Mouse (Mus musculus): ENCODE measurements around the gene Cpeb2. TPM values are rescaled to one million over a fixed set of nuclear protein-coding genes. Genes with fewer than 3 reads are reported as not detected.

Gene Cpeb2
- polyA plus RNA-seq, 2 experiments = 0.86 to 1.1 TPM

- Histone ChIP-seq H3K4me3 (ENCODE audit: insufficient read depth in 1 of 2, low read depth in 2 of 2, low read length in 2 of 2) (no peak overlapping the region), H3K4me2 (ENCODE audit: low read depth) (no peak overlapping the region), H3K9me3 (ENCODE audit: control insufficient read depth, low read length) (no peaks in the 10 kb centered on the region), H3K27me3 (ENCODE audit: control insufficient read depth, insufficient read depth, low read length) (no peaks in the 10 kb centered on the region), H3K9ac (replicated peaks) (no peak overlapping the region), H3K4me1 (replicated peaks; ENCODE audit: control insufficient read depth in 2 of 2, insufficient read depth in 2 of 2, low read length in 1 of 2) (no peaks in the 10 kb centered on the region), H3K36me3 (replicated peaks; ENCODE audit: control insufficient read depth, insufficient read depth, low read depth) (no peaks in the 10 kb centered on the region), H3K27ac (no peak overlapping the region)
- ATAC-seq (ENCODE audit: insufficient read depth) (no peak), DNase-seq (ENCODE audit: low read depth in 3 of 3, low spot score in 3 of 3) (no peak)
- 72% methylated on average over 4 of the region's 4 CpGs for WGBS (ENCODE audit: insufficient replicate concordance)
- TF ChIP-seq CTCF (IDR thresholded peaks at IDR 0.05; ENCODE audit: low read depth) = no peak
- TF ChIP-seq EP300 (IDR thresholded peaks at IDR 0.05; ENCODE audit: low read depth) = no peak
These were observed 31.0 kb downstream of the Cpeb2 start for GRCm38 (mm10) chr5:43263951-43264350.

GRCm38 (mm10) chr5:43264696-43265095 lies 31.7 kb downstream of the Cpeb2 start:
- H3K4me1 ChIP-seq (replicated peaks; ENCODE audit: control insufficient read depth in 2 of 2, insufficient read depth in 2 of 2, low read length in 1 of 2) = no peaks in the 10 kb centered on the region
- WGBS (ENCODE audit: insufficient replicate concordance) = 78% methylated on average over 2 of the region's 2 CpGs
- no peak overlapping the region for H3K4me3 ChIP-seq (ENCODE audit: insufficient read depth in 1 of 2, low read depth in 2 of 2, low read length in 2 of 2)
- no peak overlapping the region for H3K9ac ChIP-seq (replicated peaks)
- H3K4me2 ChIP-seq (ENCODE audit: low read depth) = no peak overlapping the region
- no peaks in the 10 kb centered on the region for H3K36me3 ChIP-seq (replicated peaks; ENCODE audit: control insufficient read depth, insufficient read depth, low read depth)
- no peak overlapping the region for H3K27ac ChIP-seq
- TF ChIP-seq CTCF (IDR thresholded peaks at IDR 0.05; ENCODE audit: low read depth) = no peak
- TF ChIP-seq EP300 (IDR thresholded peaks at IDR 0.05; ENCODE audit: low read depth) = no peak
- DNase-seq (ENCODE audit: low read depth in 3 of 3, low spot score in 3 of 3) = no peak
- no peak for ATAC-seq (ENCODE audit: insufficient read depth)
- no peaks in the 10 kb centered on the region for H3K27me3 ChIP-seq (ENCODE audit: control insufficient read depth, insufficient read depth, low read length)
- H3K9me3 ChIP-seq (ENCODE audit: control insufficient read depth, low read length) = no peaks in the 10 kb centered on the region

GRCm38 (mm10) chr5:43277982-43278381 lies 45.0 kb downstream of the Cpeb2 start:
- ATAC-seq (ENCODE audit: insufficient read depth) (no peak), DNase-seq (ENCODE audit: low read depth in 3 of 3, low spot score in 3 of 3) (no peak)
- Histone ChIP-seq H3K4me2 (ENCODE audit: low read depth) (no peak overlapping the region), H3K36me3 (replicated peaks; ENCODE audit: control insufficient read depth, insufficient read depth, low read depth) (no peaks in the 10 kb centered on the region), H3K27ac (no peak overlapping the region), H3K4me1 (replicated peaks; ENCODE audit: control insufficient read depth in 2 of 2, insufficient read depth in 2 of 2, low read length in 1 of 2) (no peaks in the 10 kb centered on the region), H3K4me3 (ENCODE audit: insufficient read depth in 1 of 2, low read depth in 2 of 2, low read length in 2 of 2) (no peak overlapping the region), H3K27me3 (ENCODE audit: control insufficient read depth, insufficient read depth, low read length) (no peaks in the 10 kb centered on the region), H3K9me3 (ENCODE audit: control insufficient read depth, low read length) (no peaks in the 10 kb centered on the region), H3K9ac (replicated peaks) (no peak overlapping the region)
- TF ChIP-seq CTCF (IDR thresholded peaks at IDR 0.05; ENCODE audit: low read depth) = no peak
- TF ChIP-seq EP300 (IDR thresholded peaks at IDR 0.05; ENCODE audit: low read depth) = no peak
- 77% methylated on average over 1 of the region's 1 CpGs for WGBS (ENCODE audit: insufficient replicate concordance)

- no peaks in the 10 kb centered on the region for H3K27me3 ChIP-seq (ENCODE audit: control insufficient read depth, insufficient read depth, low read length)
- H3K9me3 ChIP-seq (ENCODE audit: control insufficient read depth, low read length) = no peaks in the 10 kb centered on the region
- TF ChIP-seq CTCF (IDR thresholded peaks at IDR 0.05; ENCODE audit: low read depth) (no peak), EP300 (IDR thresholded peaks at IDR 0.05; ENCODE audit: low read depth) (no peak)
- no peak overlapping the region for H3K27ac ChIP-seq
- H3K4me2 ChIP-seq (ENCODE audit: low read depth) = no peak overlapping the region
- H3K9ac ChIP-seq (replicated peaks) = no peak overlapping the region
- H3K4me3 ChIP-seq (ENCODE audit: insufficient read depth in 1 of 2, low read depth in 2 of 2, low read length in 2 of 2) = no peak overlapping the region
- no peaks in the 10 kb centered on the region for H3K4me1 ChIP-seq (replicated peaks; ENCODE audit: control insufficient read depth in 2 of 2, insufficient read depth in 2 of 2, low read length in 1 of 2)
- no peaks in the 10 kb centered on the region for H3K36me3 ChIP-seq (replicated peaks; ENCODE audit: control insufficient read depth, insufficient read depth, low read depth)
- WGBS (ENCODE audit: insufficient replicate concordance) = 36% methylated on average over 3 of the region's 3 CpGs
- ATAC-seq (ENCODE audit: insufficient read depth) (no peak), DNase-seq (ENCODE audit: low read depth in 3 of 3, low spot score in 3 of 3) (no peak)
These were observed 46.8 kb downstream of the Cpeb2 start for GRCm38 (mm10) chr5:43279774-43280173.

- Histone ChIP-seq H3K9ac (replicated peaks) (no peak overlapping the region), H3K4me1 (replicated peaks; ENCODE audit: control insufficient read depth in 2 of 2, insufficient read depth in 2 of 2, low read length in 1 of 2) (no peaks in the 10 kb centered on the region), H3K9me3 (ENCODE audit: control insufficient read depth, low read length) (no peaks in the 10 kb centered on the region), H3K27ac (no peak overlapping the region), H3K27me3 (ENCODE audit: control insufficient read depth, insufficient read depth, low read length) (no peaks in the 10 kb centered on the region), H3K4me3 (ENCODE audit: insufficient read depth in 1 of 2, low read depth in 2 of 2, low read length in 2 of 2) (no peak overlapping the region), H3K4me2 (ENCODE audit: low read depth) (no peak overlapping the region), H3K36me3 (replicated peaks; ENCODE audit: control insufficient read depth, insufficient read depth, low read depth) (no peaks in the 10 kb centered on the region)
- DNase-seq (ENCODE audit: low read depth in 3 of 3, low spot score in 3 of 3) = no peak
- ATAC-seq (ENCODE audit: insufficient read depth) = no peak
- 60% methylated on average over 12 of the region's 12 CpGs for WGBS (ENCODE audit: insufficient replicate concordance)
- no peak for TF ChIP-seq EP300 (IDR thresholded peaks at IDR 0.05; ENCODE audit: low read depth)
- TF ChIP-seq CTCF (IDR thresholded peaks at IDR 0.05; ENCODE audit: low read depth) = no peak
These were observed 52.8 kb downstream of the Cpeb2 start for GRCm38 (mm10) chr5:43285756-43286155.
